Mouse (Mus musculus) forebrain, embryonic 11.5 days (tissue): ENCODE results near the gene Ndufa11. TPM values are rescaled to one million over a fixed set of nuclear protein-coding genes. Genes with fewer than 3 reads are reported as not detected.

Experiments used
- ATAC-seq: fragments of 200-750 bp; cut with Nextera tagmentation; replicated peaks from 2 replicates; pipeline ENCODE4 v1.8.0; 2017; ENCODE audit warnings: moderate TSS enrichment; ENCODE audit not compliant: low FRiP score
- DNase-seq: peaks from one replicate; pipeline ENCODE4 v3.0.0-alpha.2; 2017; ENCODE audit warnings: low spot score
- H3K27ac ChIP-seq: fragments of 300-500 bp; sonication (generic); 2 replicates; pipeline ENCODE4 v1.5.1; 2014; ENCODE audit warnings: low read depth, low read length
- H3K27me3 ChIP-seq: fragments of 300-500 bp; sonication (generic); 2 replicates; pipeline ENCODE4 v1.6.1; 2014; ENCODE audit warnings: mild to moderate bottlenecking, low read length, mixed read lengths; ENCODE audit not compliant: control insufficient read depth, insufficient read depth
- H3K36me3 ChIP-seq: fragments of 300-500 bp; sonication (generic); 2 replicates; pipeline ENCODE4 v1.6.1; 2014; ENCODE audit warnings: mild to moderate bottlenecking, low read length, moderate library complexity, mixed read lengths; ENCODE audit not compliant: control insufficient read depth, insufficient read depth
- H3K4me1 ChIP-seq: fragments of 300-500 bp; sonication (generic); replicated peaks from 2 replicates; pipeline ENCODE4 v1.6.1; 2014; ENCODE audit warnings: low read length, mixed read lengths; ENCODE audit not compliant: control insufficient read depth, insufficient read depth
- H3K4me2 ChIP-seq: fragments of 300-500 bp; sonication (generic); 2 replicates; pipeline ENCODE4 v1.6.1; 2014; ENCODE audit warnings: low read depth, mild to moderate bottlenecking, low read length, moderate library complexity, mixed read lengths; ENCODE audit not compliant: severe bottlenecking
- H3K4me3 ChIP-seq: fragments of 300-500 bp; sonication (generic); 2 replicates; pipeline ENCODE4 v1.5.1; 2014; ENCODE audit warnings: low read depth, low read length
- H3K9ac ChIP-seq: fragments of 300-500 bp; sonication (generic); 2 replicates; pipeline ENCODE4 v1.6.1; 2014; ENCODE audit warnings: low read length
- H3K9me3 ChIP-seq: fragments of 300-500 bp; sonication (generic); 2 replicates; pipeline ENCODE4 v1.6.1; 2016; ENCODE audit warnings: low read length, mixed read lengths; ENCODE audit not compliant: control insufficient read depth
- WGBS: fragments of 180-500 bp; shearing (Covaris S2); extraction: QIAGEN DNeasy Blood & Tissue Kit; methylation state at CpG from one replicate; pipeline ENCODE4 v1.1.7; 2014; 5-methylcytosine and 5-hydroxymethylcytosine counted together
- polyA plus RNA-seq: library from polyadenylated mRNA; unstranded; fragments of >200 nt; fragmentation: Nextera tagmentation; extraction: Ambion mirVana; gene quantifications from 2 replicates; pipeline ENCODE4 v1.2.1, GENCODE M21; 2014

Ndufa11 gene
- polyA plus RNA-seq, 1 experiment from 2014 or later, result 292 TPM

GRCm38 (mm10) chr17:56767531-56768135, 50.1 kb downstream of the Ndufa11 start:
- DNase-seq, result no peak
- H3K4me1 ChIP-seq, result peaks cover 6% of the 10 kb centered on the region
- H3K27me3 ChIP-seq, result no peaks in the 10 kb centered on the region
- no peak overlapping the region for H3K4me3 ChIP-seq
- no peak overlapping the region for H3K9ac ChIP-seq
- no peak overlapping the region for H3K4me2 ChIP-seq
- no peaks in the 10 kb centered on the region for H3K9me3 ChIP-seq
- H3K27ac ChIP-seq, result no peak overlapping the region
- peaks cover 12% of the 10 kb centered on the region; the same call in 1 of the 2 replicates for H3K36me3 ChIP-seq
- ATAC-seq, result no peak
- WGBS, result 96% methylated on average over 29 of the region's 29 CpGs

GRCm38 (mm10) chr17:56768941-56769340, 51.4 kb downstream of the Ndufa11 start:
- WGBS, result 95% methylated on average over 11 of the region's 11 CpGs
- Histone ChIP-seq H3K4me3 (no peak overlapping the region), H3K27me3 (no peaks in the 10 kb centered on the region), H3K9ac (no peak overlapping the region), H3K4me1 (peaks cover 4% of the 10 kb centered on the region), H3K4me2 (no peak overlapping the region), H3K9me3 (no peaks in the 10 kb centered on the region), H3K27ac (no peak overlapping the region), H3K36me3 (peaks cover 12% of the 10 kb centered on the region; the same call in 1 of the 2 replicates)
- ATAC-seq (no peak), DNase-seq (no peak)

GRCm38 (mm10) chr17:56769950-56770349, 52.4 kb downstream of the Ndufa11 start, which contains the start of gene Prr22:
Gene Prr22, plus strand, starts transcription at chr17:56770250.
- 89% methylated on average over 5 of the region's 5 CpGs for WGBS
- no peak for DNase-seq

More at GRCm38 (mm10) chr17:56769950-56770349, 52.4 kb downstream of the Ndufa11 start, which contains the start of gene Prr22:
- Histone ChIP-seq H3K4me3 (no peak within 1 kb of the TSS), H3K36me3 (peaks cover 12% of the 10 kb centered on the region; the same call in 1 of the 2 replicates), H3K4me1 (peaks cover 4% of the 10 kb centered on the region), H3K9me3 (no peaks in the 10 kb centered on the region), H3K27me3 (no peaks in the 10 kb centered on the region), H3K27ac (no peak within 1 kb of the TSS), H3K9ac (no peak within 1 kb of the TSS), H3K4me2 (no peak within 1 kb of the TSS)
- ATAC-seq, result no peak

Other genes with a start within 250 kb of the Ndufa11 start
- gene Ptprs, start 241.3 kb upstream of the Ndufa11 start, polyA plus RNA-seq, result 210 and 218 TPM in 2 replicates
- gene Znrf4, start 205.3 kb upstream of the Ndufa11 start, polyA plus RNA-seq, result not detected in 2 replicates
- 1.1 and 1.3 TPM in 2 replicates for gene Gm20219, start 163.4 kb upstream of the Ndufa11 start, polyA plus RNA-seq
- 74.7 and 75.0 TPM in 2 replicates for gene Safb2, start 133.2 kb upstream of the Ndufa11 start, polyA plus RNA-seq
- 145 and 154 TPM in 2 replicates for gene Safb, start 132.9 kb upstream of the Ndufa11 start, polyA plus RNA-seq
- gene 2410015M20Rik, start 108.0 kb upstream of the Ndufa11 start, polyA plus RNA-seq, result 171 and 183 TPM in 2 replicates
- gene Rpl36, start 104.4 kb upstream of the Ndufa11 start, polyA plus RNA-seq, result 1,269 and 1,280 TPM in 2 replicates
- 66.6 and 68.8 TPM in 2 replicates for gene Lonp1, start 90.9 kb upstream of the Ndufa11 start, polyA plus RNA-seq
- 0.51 TPM in 2 replicates for gene Catsperd, start 89.6 kb upstream of the Ndufa11 start, polyA plus RNA-seq
- 132 and 139 TPM in 2 replicates for gene Ranbp3, start 44.5 kb upstream of the Ndufa11 start, polyA plus RNA-seq
- 14.1 and 21.4 TPM in 2 replicates for gene Vmac, start 255 bp downstream of the Ndufa11 start, polyA plus RNA-seq
- gene Nrtn, start 39.8 kb downstream of the Ndufa11 start, polyA plus RNA-seq, result 5.0 and 5.5 TPM in 2 replicates
- 40.4 and 43.1 TPM in 2 replicates for gene Dus3l, start 47.0 kb downstream of the Ndufa11 start, polyA plus RNA-seq
- gene Prr22, start 52.5 kb downstream of the Ndufa11 start, polyA plus RNA-seq, result 1.3 and 1.8 TPM in 2 replicates
- 10.9 and 11.1 TPM in 2 replicates for gene Rfx2, start 113.2 kb downstream of the Ndufa11 start, polyA plus RNA-seq
- gene Acsbg2, start 156.7 kb downstream of the Ndufa11 start, polyA plus RNA-seq, result not detected in 2 replicates
- gene 1700061G19Rik, start 157.7 kb downstream of the Ndufa11 start, polyA plus RNA-seq, result 0.53 and 0.57 TPM in 2 replicates
- 56.7 and 57.2 TPM in 2 replicates for gene Mllt1, start 217.6 kb downstream of the Ndufa11 start, polyA plus RNA-seq